Mouse (Mus musculus): ENCODE results near the gene Trim27. TPM values are rescaled to one million over a fixed set of nuclear protein-coding genes. Genes with fewer than 3 reads are reported as not detected.

Gene Trim27
- polyA plus RNA-seq, 1 experiment from 2014 or later: 102 TPM

DNA sequence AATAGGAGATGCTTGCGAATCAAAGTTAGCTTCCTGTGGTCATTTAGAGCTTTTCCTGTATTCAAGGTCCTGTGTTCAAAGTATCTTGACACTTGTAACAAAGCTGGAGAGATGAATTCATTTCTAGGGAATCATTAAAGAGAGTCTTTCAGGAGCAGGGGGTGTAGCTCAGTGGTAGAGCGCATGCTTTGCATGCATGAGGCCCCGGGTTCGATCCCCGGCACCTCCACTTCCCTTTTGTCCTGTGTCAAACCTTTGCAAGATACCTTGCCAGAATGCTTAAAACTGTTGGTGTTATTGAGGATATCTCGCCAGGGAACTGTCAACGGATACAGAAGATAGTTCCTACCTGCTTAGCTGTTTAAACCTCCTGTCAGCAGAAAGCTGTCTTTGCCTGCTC lies 61.5 kb downstream of the Trim27 start:
- Histone ChIP-seq H3K9ac (ENCODE audit: low read depth, low read length) (no peak overlapping the region), H3K4me2 (no peak overlapping the region; the same call in 1 of the 2 replicates), H3K36me3 (ENCODE audit: control insufficient read depth, insufficient read depth, low read length) (no peaks in the 10 kb centered on the region), H3K27me3 (ENCODE audit: control insufficient read depth, insufficient read depth, low read length) (peaks cover 4% of the 10 kb centered on the region; the same call in 1 of the 2 replicates), H3K9me3 (replicated peaks; ENCODE audit: control insufficient read depth, low read length) (no peaks in the 10 kb centered on the region), H3K27ac (ENCODE audit: low read depth, low read length) (no peak overlapping the region), H3K4me3 (ENCODE audit: low read depth, low read length) (no peak overlapping the region), H3K4me1 (ENCODE audit: control insufficient read depth, insufficient read depth, low read length) (no peaks in the 10 kb centered on the region)
- WGBS (ENCODE audit: insufficient replicate concordance): 11% methylated on average over 7 of the region's 7 CpGs
- peak; percentile 59; the same call in 1 of the 2 replicates for ATAC-seq (replicated peaks; ENCODE audit: insufficient number of reproducible peaks, low FRiP score, low TSS enrichment)

DNA sequence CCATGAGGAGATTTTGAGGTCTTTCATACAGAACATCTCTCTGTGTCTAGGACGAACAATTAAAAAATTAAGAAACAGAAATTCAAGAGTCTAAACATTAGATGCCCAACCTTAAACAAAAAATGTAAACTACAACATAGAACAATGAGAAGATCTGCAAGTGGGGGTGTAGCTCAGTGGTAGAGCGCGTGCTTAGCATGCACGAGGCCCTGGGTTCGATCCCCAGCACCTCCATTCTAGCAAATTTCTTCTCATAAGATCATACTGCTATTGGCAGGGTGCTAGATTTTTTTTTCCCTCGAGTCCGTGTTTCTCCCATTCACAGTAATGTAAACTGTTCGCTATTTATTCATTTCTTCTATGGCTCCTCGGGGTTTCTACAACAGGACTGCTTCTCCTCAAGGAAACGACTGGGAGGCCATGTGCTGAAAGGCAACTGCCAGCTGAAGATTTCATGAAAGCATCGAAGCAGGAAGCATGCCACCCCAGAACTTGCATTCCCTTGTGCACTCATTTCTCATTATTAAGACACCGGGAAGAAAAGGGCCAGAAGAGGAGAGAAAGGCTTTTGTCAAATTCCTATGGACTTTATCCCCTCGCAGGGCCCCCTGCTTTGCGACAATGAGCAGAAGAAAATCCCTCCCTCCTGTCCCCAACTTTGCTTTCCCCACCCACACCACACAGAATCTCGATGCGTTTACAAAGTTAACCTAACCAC lies 63.3 kb downstream of the Trim27 start:
- ATAC-seq (replicated peaks; ENCODE audit: insufficient number of reproducible peaks, low FRiP score, low TSS enrichment): no peak
- no peak overlapping the region for H3K27ac ChIP-seq (ENCODE audit: low read depth, low read length)
- no peaks in the 10 kb centered on the region for H3K4me1 ChIP-seq (ENCODE audit: control insufficient read depth, insufficient read depth, low read length)
- H3K9me3 ChIP-seq (replicated peaks; ENCODE audit: control insufficient read depth, low read length): no peaks in the 10 kb centered on the region
- H3K36me3 ChIP-seq (ENCODE audit: control insufficient read depth, insufficient read depth, low read length): no peaks in the 10 kb centered on the region
- H3K4me3 ChIP-seq (ENCODE audit: low read depth, low read length): peak overlapping the region; percentile 48
- 0 out of 2 replicates have a peak overlapping the region, but pooled peaks have one; percentile 34 for H3K9ac ChIP-seq (ENCODE audit: low read depth, low read length)
- peaks cover 4% of the 10 kb centered on the region; the same call in 1 of the 2 replicates for H3K27me3 ChIP-seq (ENCODE audit: control insufficient read depth, insufficient read depth, low read length)
- H3K4me2 ChIP-seq: peak overlapping the region; percentile 70
- 8% methylated on average over 16 of the region's 16 CpGs for WGBS (ENCODE audit: insufficient replicate concordance)

DNA sequence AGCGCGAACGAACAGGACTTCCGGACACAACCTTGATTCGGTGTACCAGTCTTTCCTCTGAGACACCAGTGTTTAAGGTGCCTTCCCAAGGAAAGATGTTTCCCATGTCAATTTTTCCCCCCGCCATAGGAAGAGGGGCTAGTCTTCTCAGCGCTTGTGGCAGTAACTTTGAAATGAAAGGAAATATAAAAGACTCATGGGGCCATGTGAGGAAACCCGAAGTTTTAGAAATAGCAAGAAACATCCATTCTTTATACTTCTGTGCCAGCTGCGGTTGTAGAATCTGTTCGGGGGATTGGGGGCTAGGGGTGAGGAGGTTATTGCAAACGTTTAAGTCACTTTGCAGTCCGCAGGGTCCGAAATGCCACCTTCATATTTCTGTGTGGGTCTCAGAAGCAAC lies 64.0 kb downstream of the Trim27 start:
- no peak overlapping the region for H3K27ac ChIP-seq (ENCODE audit: low read depth, low read length)
- WGBS (ENCODE audit: insufficient replicate concordance): 18% methylated on average over 13 of the region's 13 CpGs
- 0 out of 2 replicates have a peak overlapping the region, but pooled peaks have one; percentile 34 for H3K9ac ChIP-seq (ENCODE audit: low read depth, low read length)

GRCm38 (mm10) chr13:21244089-21244488 lies 64.8 kb downstream of the Trim27 start:
- H3K27ac ChIP-seq (ENCODE audit: low read depth, low read length): no peak overlapping the region
- H3K36me3 ChIP-seq (ENCODE audit: control insufficient read depth, insufficient read depth, low read length): no peaks in the 10 kb centered on the region
- peaks cover 4% of the 10 kb centered on the region; the same call in 1 of the 2 replicates for H3K27me3 ChIP-seq (ENCODE audit: control insufficient read depth, insufficient read depth, low read length)
- H3K9me3 ChIP-seq (replicated peaks; ENCODE audit: control insufficient read depth, low read length): no peaks in the 10 kb centered on the region
- H3K9ac ChIP-seq (ENCODE audit: low read depth, low read length): no peak overlapping the region
- ATAC-seq (replicated peaks; ENCODE audit: insufficient number of reproducible peaks, low FRiP score, low TSS enrichment): no peak
- no peaks in the 10 kb centered on the region for H3K4me1 ChIP-seq (ENCODE audit: control insufficient read depth, insufficient read depth, low read length)
- no peak overlapping the region for H3K4me3 ChIP-seq (ENCODE audit: low read depth, low read length)
- WGBS (ENCODE audit: insufficient replicate concordance): 76% methylated on average over 5 of the region's 5 CpGs
- H3K4me2 ChIP-seq: peak overlapping the region; percentile 70; the same call in 1 of the 2 replicates

More for the DNA sequence above, 64.0 kb downstream of the Trim27 start:
- Histone ChIP-seq H3K36me3 (ENCODE audit: control insufficient read depth, insufficient read depth, low read length) (no peaks in the 10 kb centered on the region), H3K4me1 (ENCODE audit: control insufficient read depth, insufficient read depth, low read length) (no peaks in the 10 kb centered on the region), H3K9me3 (replicated peaks; ENCODE audit: control insufficient read depth, low read length) (no peaks in the 10 kb centered on the region), H3K27me3 (ENCODE audit: control insufficient read depth, insufficient read depth, low read length) (peaks cover 4% of the 10 kb centered on the region; the same call in 1 of the 2 replicates), H3K4me2 (peak overlapping the region; percentile 70), H3K4me3 (ENCODE audit: low read depth, low read length) (peak overlapping the region; percentile 48)
- no peak for ATAC-seq (replicated peaks; ENCODE audit: insufficient number of reproducible peaks, low FRiP score, low TSS enrichment)

Other genes starting within 250 kb of the Trim27 start
- gene Olfr1370, start 104.5 kb upstream of the Trim27 start, polyA plus RNA-seq (2014; fragmentation: Nextera tagmentation; extraction: Ambion mirVana): not detected in 2 replicates
- gene Olfr1369-ps1, start 68.0 kb upstream of the Trim27 start, polyA plus RNA-seq (2014; fragmentation: Nextera tagmentation; extraction: Ambion mirVana): 0.06 TPM in 1 of 2 replicates, not detected in the other
- gene Olfr263, start 49.8 kb upstream of the Trim27 start, polyA plus RNA-seq (2014; fragmentation: Nextera tagmentation; extraction: Ambion mirVana): not detected in 2 replicates
- gene Olfr1368, start 33.6 kb upstream of the Trim27 start, polyA plus RNA-seq (2014; fragmentation: Nextera tagmentation; extraction: Ambion mirVana): not detected in 2 replicates
- gene Gpx5, start 113.3 kb downstream of the Trim27 start, polyA plus RNA-seq (2014; fragmentation: Nextera tagmentation; extraction: Ambion mirVana): not detected in 2 replicates
- not detected in 2 replicates for gene Gpx6, start 132.7 kb downstream of the Trim27 start, polyA plus RNA-seq (2014; fragmentation: Nextera tagmentation; extraction: Ambion mirVana)
- gene Olfr1367, start 167.5 kb downstream of the Trim27 start, polyA plus RNA-seq (2014; fragmentation: Nextera tagmentation; extraction: Ambion mirVana): not detected in 2 replicates
- 9.3 and 9.9 TPM in 2 replicates for gene Zscan12, start 183.4 kb downstream of the Trim27 start, polyA plus RNA-seq (2014; fragmentation: Nextera tagmentation; extraction: Ambion mirVana)
- gene Zkscan3, start 223.3 kb downstream of the Trim27 start, polyA plus RNA-seq (2014; fragmentation: Nextera tagmentation; extraction: Ambion mirVana): 69.5 and 71.3 TPM in 2 replicates